ENCODE assay signal across 8 mouse cellular contexts in genomic region chr1:72870615-72871336, GRCm38 (mm10). TPM values are rescaled to one million over a fixed set of nuclear protein-coding genes. Genes with fewer than 3 reads are reported as not detected.
DNase-seq lines count a peak whose midpoint lies in the region; ATAC-seq and TF ChIP-seq lines count a peak whose summit lies in the region.

No protein-coding gene starts in this region.

- TF ChIP-seq POLR2A in cerebellum, adult 2 months (IDR thresholded peaks at IDR 0.05; ENCODE audit: borderline replicate concordance, insufficient read depth, low read length), result peak; percentile 59; the same call in 1 of the 2 replicates

- H3K27ac ChIP-seq in cerebellum, adult 2 months (ENCODE audit: insufficient read depth, low read length), result peak overlapping the region; percentile 21; the same call in 1 of the 2 replicates
- H3K27ac ChIP-seq in lung, embryonic 15.5 days, result peak overlapping the region; percentile 54

- WGBS in cerebellum, adult 2 months, result 1% methylated on average over 20 of the region's 20 CpGs
- WGBS in lung, embryonic 15.5 days, result under 1% methylated on average over 20 of the region's 20 CpGs

- H3K9me3 ChIP-seq in lung, embryonic 15.5 days, result no peaks in the 10 kb centered on the region

- H3K4me3 ChIP-seq in cerebellum, adult 2 months (replicated peaks; ENCODE audit: insufficient read depth, low read depth, low read length), result peak overlapping the region; percentile 94
- H3K4me3 ChIP-seq in lung, embryonic 15.5 days, result peak overlapping the region; percentile 54

- H3K36me3 ChIP-seq in lung, embryonic 15.5 days, result no peaks in the 10 kb centered on the region

- TF ChIP-seq CTCF in cerebellum, adult 2 months (IDR thresholded peaks at IDR 0.05; ENCODE audit: borderline replicate concordance, insufficient read depth, low read depth, low read length), result no peak

- H3K27me3 ChIP-seq in cerebellum, adult 2 months (ENCODE audit: control insufficient read depth, insufficient read depth, low read length), result no peaks in the 10 kb centered on the region
- peaks cover 26% of the 10 kb centered on the region; the same call in 1 of the 2 replicates for H3K27me3 ChIP-seq in lung, embryonic 15.5 days

- H3K4me2 ChIP-seq in lung, embryonic 15.5 days, result peak overlapping the region; percentile 84

- DNase-seq in ES-CJ7 (ENCODE audit: low read depth, low spot score), result peak; percentile 77
- peak; percentile 89 to 95 for DNase-seq in cerebellum, adult 2 months
- DNase-seq in frontal cortex, adult 2 months (ENCODE audit: extremely low spot score in 1 of 2, low spot score in 1 of 2), result peak; percentile 91 to 93
- DNase-seq in layer of hippocampus, postnatal 10 days (ENCODE audit: low spot score in 2 of 2), result peak; percentile 83 to 88
- peak; percentile 93 for DNase-seq in retina, postnatal 1 day

- H3K4me1 ChIP-seq in cerebellum, adult 2 months (ENCODE audit: control insufficient read depth, insufficient read depth, low read length), result peaks cover 12% of the 10 kb centered on the region
- H3K4me1 ChIP-seq in lung, embryonic 15.5 days, result peaks cover 65% of the 10 kb centered on the region

- peak overlapping the region; percentile 12; the same call in 1 of the 2 replicates for H3K9ac ChIP-seq in lung, embryonic 15.5 days

- ATAC-seq in hematopoietic stem cell, adult 5-6 weeks (replicated peaks in 1 of 2; ENCODE audit: insufficient read depth in 1 of 2, low FRiP score in 2 of 2, low TSS enrichment in 1 of 2, low read depth in 1 of 2, poor library complexity in 2 of 2, severe bottlenecking in 2 of 2), result peak; percentile 29 to 31; a peak in 2 of 4 replicates
- ATAC-seq in lung, embryonic 15.5 days (ENCODE audit: borderline replicate concordance, extremely low read depth, low FRiP score, low TSS enrichment), result peak; percentile 72
- ATAC-seq in erythroblast, adult 5-6 weeks (replicated peaks; ENCODE audit: low FRiP score, poor library complexity, severe bottlenecking), result no peak

RNA-seq across cellular contexts. Expression of gene Igfbp5, which starts 3.9 kb away (rescaled TPM):
- 63.0 and 81.6 TPM in 2 replicates for polyA plus RNA-seq in cerebellum, adult 2 months (2012; rRNA removed)
- polyA plus RNA-seq in frontal cortex, adult 2 months (2012; rRNA removed), result 71.4 and 75.5 TPM in 2 replicates
- 0.30 and 0.69 TPM in 2 replicates for total RNA-seq in hematopoietic stem cell, adult 5-6 weeks (2017)
- 10 to 100 TPM; 76.0 to 83.6 TPM for total RNA-seq in layer of hippocampus, postnatal 10 days (2021)
- 72.0 and 76.7 TPM in 2 replicates for polyA plus RNA-seq in lung, embryonic 15.5 days (2015; fragmentation: Nextera tagmentation; extraction: Ambion mirVana)
- total RNA-seq in erythroblast, adult 5-6 weeks (2015; ENCODE audit: low replicate concordance), result 2.3 and 3.3 TPM in 2 replicates
- total RNA-seq in erythroblast, adult 5-6 weeks (2017; ENCODE audit: low replicate concordance), result 0.42 and 2.5 TPM in 2 replicates

RNA-seq across cellular contexts. Expression of gene Igfbp2, which starts 46.5 kb away (rescaled TPM):
- 63.0 and 78.5 TPM in 2 replicates for polyA plus RNA-seq in cerebellum, adult 2 months (2012; rRNA removed)
- 122 and 133 TPM in 2 replicates for polyA plus RNA-seq in frontal cortex, adult 2 months (2012; rRNA removed)
- total RNA-seq in hematopoietic stem cell, adult 5-6 weeks (2017), result not detected in 2 replicates
- total RNA-seq in layer of hippocampus, postnatal 10 days (2021), result 100 to 1,000 TPM; 106 to 129 TPM
- 344 and 357 TPM in 2 replicates for polyA plus RNA-seq in lung, embryonic 15.5 days (2015; fragmentation: Nextera tagmentation; extraction: Ambion mirVana)
- not detected in 2 replicates for total RNA-seq in erythroblast, adult 5-6 weeks (2015; ENCODE audit: low replicate concordance)
- not detected in 2 replicates for total RNA-seq in erythroblast, adult 5-6 weeks (2017; ENCODE audit: low replicate concordance)

Comparison
In these comparisons a context has a peak if more than half of its experiments do, and no peak if none do; other contexts are left out.
1. RNA of gene Igfbp5, which starts 3.9 kb away (total RNA-seq): 76.0 to 83.6 TPM in layer of hippocampus, postnatal 10 days; 0.42 to 3.3 TPM in erythroblast, adult 5-6 weeks and 0.30 to 0.69 TPM in hematopoietic stem cell, adult 5-6 weeks; every median in the first group is over 10 times any median in the second.
2. RNA of gene Igfbp2, which starts 46.5 kb away (total RNA-seq): 106 to 129 TPM in layer of hippocampus, postnatal 10 days; not detected in hematopoietic stem cell, adult 5-6 weeks and not detected in erythroblast, adult 5-6 weeks; every median in the first group is over 100 times any median in the second.
3. Peak in every context shown above with its lines, with median percentiles within 50 percentile points of each other: DNase-seq.